Mouse (Mus musculus): ENCODE measurements around the gene Tsen2.

Tsen2 gene

DNA sequence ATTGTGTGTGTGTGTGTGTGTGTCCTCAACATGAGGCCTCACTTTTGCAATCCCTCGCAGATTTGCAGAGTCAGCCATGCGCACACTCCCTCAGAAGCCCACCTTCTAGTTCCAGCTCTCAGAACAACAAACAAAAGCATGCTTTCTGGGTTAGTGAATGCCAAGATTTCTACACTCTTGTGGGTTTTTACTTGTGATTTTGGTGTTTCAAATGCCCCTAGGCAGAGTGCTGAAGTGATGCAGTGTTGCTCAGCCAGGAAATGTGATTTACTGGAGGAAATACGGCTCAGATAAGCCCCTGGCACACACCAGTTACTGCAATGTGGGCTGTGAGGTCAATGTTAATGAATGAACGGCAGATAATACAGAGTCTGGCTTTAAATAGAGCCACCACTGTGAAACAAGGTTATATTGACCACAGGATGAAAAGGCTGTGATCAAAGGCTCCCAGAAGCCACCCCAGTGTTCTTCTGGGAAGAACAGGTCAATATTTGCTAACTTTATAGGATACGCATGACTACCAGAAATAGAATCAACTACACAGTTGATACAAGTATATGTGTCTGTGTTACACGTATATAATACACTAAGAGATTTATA, 2.7 kb upstream of the Tsen2 start:
- DNase-seq (ENCODE audit: low read depth, low spot score): no peak

DNA sequence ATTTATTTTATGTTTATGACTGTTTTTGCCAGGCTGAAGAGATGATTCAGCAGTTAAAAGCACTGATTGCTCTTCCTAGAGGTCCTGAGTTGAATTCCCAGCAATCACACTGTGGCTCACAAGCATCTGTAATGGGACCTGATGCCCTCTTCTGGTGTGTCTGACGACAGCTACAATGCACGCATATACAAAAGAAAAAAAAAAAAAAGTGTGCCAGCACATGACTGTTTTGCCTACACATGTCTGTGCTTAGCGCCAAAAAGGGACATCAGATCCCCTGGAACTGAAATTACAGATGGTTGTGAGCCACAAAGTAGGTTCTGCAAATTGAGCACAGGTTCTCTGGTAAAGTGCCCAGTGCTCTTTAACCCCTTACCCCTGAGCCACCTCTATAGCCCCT, 2.1 kb upstream of the Tsen2 start:
- DNase-seq (ENCODE audit: low read depth, low spot score): no peak

DNA sequence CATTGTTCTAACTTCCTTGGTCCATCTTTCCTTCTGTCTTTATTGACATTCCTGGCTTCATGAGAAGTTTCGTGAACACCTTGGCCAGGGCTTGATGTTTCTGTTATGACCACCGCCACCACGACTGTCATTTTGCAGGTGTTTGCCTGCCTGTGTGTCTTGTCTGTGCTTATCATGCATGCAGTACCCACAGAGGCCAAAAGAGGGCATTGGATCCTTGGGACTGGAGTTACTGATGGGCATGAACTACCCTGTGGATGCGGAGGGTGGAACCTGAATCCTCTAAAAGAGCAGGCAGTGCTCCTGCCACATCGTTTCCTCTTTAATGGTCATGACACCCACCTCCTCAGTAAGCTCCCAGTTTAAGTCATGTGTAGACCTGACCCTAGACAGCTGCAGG, 1.8 kb downstream of the Tsen2 start:
- DNase-seq (ENCODE audit: low read depth, low spot score): peak; percentile 64

DNA sequence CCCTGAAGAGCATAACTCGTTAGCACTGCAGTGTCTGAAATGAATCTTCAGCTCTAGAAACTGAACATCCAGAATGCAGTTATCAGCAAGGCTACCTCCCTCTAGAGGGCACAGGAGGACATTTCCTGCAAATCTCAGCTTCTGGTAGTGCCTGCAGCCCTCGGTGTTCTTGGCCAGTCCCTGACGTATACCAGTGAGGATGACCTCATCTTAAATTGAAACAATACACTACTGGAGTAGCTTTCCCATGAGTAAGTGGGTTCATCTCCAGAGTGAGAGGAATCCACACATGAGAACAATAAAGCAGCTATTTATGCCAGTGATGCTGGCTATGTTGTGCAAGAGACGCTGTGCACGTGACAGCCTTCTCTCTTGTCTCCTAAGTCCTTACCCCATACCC, 11.0 kb downstream of the Tsen2 start:
- DNase-seq (ENCODE audit: low read depth, low spot score): no peak

DNA sequence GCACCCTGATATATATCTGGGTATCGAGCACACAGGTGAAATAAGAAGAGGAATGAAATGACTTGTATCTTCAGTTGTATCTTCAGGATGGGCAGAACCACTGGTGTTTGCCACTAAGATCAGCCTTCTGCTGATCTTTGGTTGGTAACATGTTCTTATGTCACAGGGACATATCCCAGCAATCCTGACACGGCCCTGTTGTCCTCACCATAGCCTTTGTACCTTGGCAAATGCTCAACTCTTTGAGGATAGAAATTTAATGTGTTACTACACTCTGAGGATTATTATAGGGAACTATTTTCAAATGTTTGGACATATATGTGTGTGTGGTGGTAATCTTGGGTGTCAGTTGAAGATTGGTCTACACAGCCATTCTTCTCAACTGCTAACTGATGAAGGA, 13.7 kb downstream of the Tsen2 start:
- no peak for DNase-seq (ENCODE audit: low read depth, low spot score)

DNA sequence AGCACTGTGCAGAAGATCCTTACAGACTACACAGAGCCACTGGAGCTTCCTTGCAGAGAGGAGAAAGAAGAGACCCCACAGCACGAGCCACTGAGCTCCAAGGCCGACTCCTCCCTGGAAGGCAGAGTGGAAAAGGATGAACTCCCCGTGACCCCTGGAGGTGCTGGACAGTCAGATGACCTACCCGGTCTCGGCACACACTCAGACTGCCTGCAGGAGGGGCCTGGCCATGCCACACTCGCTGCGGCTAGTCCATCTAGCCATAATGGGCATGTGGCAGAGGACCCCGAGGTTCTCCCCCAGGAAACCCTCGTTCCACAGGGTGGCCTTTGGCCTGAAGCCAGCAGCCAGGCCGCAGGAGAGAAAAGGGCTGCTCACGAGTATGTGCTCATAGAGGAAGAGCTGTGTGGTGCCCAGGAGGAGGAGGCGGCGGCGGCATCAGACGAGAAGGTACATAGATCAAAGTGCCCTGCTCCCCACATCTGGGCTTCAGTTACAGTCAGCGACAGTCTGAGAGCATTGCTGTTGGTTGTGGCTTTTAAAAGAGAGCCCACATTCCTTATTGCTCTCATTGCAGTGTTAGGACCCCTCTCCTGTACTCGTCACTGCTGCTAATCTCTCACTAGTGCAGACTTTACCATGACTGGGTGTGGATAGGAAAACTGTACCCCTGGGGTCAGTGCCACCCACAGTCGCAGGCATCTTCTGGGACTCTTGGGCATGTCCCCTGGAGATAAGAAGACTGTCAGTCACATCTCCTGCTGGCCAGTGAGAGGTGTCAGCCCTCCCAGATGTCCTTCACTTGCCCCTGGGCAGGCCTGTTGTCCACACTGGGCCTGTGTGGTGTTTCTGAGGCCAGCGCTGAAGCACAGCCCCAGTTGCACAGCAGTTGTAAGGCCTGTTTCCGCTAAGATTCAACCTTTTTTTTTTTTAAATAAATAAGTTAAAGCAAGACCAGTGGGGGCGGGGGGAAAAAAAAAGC, 15.5 kb downstream of the Tsen2 start:
- peak; percentile 26 for DNase-seq (ENCODE audit: low read depth, low spot score)

DNA sequence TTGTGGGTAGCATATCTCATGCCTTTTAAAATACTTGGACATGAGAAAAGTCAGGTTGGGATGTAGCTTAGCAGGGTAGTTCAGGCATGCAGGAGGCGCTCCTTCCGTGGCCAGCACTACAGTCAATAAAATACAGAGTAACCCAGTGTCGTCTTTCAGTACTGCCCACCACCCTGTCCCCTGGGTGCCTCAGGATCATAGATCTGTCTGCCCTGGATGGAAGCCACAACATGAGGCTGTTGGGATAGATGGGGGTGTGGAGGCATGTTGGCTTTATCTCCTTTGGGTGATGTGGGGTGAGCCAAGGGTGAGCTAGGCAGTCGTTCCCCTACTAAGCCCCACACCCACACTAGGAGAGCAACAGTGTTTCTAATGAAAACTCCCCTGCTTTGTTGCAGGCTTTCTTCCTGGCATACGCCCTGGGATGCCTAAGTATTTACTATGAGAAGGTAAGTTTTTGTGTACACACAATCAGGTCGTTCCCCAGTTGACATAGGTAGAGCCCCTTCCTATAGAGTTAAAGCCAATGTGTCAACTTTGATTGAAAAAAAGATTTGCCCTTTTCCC, 21.1 kb downstream of the Tsen2 start:
- no peak for DNase-seq (ENCODE audit: low read depth, low spot score)

DNA sequence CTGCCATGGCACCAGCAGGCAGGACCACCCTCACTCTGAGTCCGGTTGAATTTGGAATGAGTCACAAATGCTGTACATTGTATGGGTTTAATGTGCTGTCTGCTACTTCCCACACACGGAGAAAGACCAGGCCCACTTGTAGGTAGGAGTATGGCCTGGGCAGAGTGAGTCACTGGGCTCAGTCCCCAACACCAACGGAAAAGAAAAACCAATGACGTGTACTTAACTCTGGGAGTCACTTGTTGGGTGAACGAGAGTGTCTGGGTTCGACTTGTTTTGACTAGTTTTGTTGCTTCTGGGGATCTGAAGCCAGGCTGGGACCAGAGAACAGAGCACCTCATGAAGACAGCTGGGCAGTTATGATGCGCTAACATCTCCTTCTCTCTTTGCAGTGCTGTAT, 29.7 kb downstream of the Tsen2 start:
- peak; percentile 59 for DNase-seq (ENCODE audit: low read depth, low spot score)

DNA sequence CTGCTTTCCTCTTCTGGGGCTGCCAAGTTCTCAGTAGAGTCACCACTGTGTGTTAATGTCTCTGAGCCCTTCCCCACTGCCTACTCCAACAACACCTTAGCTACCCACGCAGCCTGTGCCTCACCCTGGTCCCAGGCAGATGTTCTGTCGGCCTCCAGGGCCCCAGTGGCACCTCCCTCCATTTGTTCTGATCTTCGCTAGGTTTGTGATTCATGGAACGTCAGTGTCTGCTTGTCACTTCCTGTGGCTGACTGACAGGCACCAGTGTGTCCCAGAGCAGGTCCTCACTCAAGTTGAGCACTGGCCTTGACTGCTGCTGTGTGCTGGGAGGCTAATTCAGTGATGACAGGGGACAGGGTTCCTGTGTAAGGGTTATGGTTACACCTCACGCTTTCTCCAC, 32.9 kb downstream of the Tsen2 start:
- peak; percentile 75 for DNase-seq (ENCODE audit: low read depth, low spot score)

DNA sequence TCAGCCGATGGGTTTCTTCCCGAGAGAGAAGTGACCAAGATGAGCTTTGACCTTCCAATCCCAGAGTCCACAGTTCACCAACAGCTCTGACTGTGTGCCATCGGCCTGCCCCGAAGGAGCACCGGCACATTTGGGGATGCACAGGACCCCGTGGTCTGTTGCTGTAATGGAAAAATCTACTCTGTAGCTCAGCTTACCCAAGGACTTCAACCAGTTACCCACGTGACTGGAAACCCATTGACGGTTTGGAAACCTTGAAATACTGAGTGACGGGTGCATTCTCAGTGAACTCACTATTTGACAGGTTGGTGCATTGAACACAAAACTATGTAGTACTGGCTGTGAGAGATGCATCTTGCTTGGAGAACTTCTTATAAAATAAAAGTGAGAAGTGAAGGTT, 33.5 kb downstream of the Tsen2 start:
- DNase-seq (ENCODE audit: low read depth, low spot score): peak; percentile 76

DNA sequence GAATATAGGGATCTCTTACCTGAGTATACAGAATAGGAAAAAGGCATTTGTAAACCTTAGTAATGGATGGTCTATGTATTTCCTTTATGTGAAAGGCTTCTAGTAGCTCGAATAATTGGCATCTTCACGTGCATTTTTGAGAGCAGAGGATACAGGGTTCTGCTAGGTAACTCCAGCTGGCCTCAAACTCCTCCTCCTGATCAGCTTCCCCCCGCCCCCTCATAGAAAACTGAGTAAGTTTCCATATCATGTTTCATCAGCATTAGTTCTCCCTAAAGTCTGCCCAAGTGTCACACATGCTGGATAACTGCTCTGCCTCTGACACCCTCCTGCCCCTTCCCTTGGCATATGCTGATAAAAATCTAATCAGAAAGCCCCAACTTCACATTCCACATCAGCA, 36.3 kb downstream of the Tsen2 start:
- no peak for DNase-seq (ENCODE audit: low read depth, low spot score)

DNA sequence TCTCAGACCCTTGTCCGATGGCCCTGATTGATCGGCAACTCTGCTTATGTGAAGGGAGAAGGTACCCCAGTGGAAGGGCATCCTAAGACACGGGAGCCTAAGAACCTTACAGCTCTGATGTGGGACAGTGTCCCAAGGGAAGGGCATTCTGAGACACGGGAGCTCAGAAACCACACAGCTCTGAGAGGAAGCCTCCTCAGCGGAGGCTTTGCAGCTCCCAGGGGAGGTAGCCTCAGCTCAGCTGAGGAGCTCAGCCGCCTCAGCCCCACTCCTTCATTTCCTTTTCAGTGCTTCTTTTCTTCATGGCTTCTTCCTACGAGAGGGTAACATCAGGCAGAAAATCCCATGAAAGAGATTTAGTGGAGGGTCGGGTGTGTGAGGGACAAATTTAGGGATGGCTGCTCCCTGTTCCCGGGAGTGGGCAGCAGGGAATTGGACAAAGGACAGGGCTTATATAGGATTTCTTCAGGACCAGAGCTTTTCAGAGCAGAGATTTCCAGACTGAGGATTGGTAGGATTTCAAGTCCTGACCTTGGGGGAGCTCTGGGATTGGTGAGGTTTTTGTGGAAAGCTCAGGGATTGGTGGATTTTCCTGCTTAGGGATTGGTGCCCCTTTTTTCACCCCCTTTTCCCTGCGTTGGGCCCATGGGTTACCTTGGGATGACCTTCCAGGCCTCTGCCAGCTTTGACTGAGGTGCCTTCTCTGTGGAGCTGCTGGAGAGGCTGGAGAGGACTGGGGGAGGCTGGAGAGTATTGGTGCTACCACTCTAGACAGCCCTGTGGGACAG, 38.1 kb downstream of the Tsen2 start:
- DNase-seq (ENCODE audit: low read depth, low spot score): no peak

DNA sequence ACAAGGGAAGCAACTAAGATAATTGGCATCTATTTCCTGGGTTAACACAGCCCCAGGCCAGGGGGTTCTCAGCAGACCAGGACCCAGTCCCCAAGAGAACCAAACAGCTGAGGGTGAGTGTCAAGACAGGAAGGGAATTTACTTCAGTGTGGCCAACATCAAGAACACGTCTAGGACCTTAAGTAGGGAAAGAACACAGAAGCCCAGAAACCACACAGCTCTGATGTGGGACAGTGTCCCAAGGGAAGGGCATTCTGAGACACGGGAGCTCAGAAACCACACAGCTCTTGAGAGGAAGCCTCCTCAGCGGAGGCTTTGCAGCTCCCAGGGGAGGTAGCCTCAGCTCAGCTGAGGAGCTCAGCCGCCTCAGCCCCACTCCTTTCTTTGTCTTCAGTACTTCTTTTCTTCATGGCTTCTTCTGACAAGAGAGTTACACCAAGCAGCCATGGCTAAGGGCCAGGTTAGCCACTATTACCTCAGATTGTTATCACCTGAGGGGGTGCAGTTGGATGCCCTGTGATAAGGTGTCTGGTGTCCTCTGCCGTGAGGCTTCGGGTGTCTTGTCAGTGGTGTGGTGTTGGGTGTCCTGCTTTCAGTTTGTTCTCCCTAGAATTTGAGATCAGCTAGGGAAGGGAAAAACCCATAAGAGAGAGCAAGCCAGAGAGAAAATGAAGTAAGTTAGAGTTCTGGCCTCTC, 39.1 kb downstream of the Tsen2 start:
- no peak for DNase-seq (ENCODE audit: low read depth, low spot score)

DNA sequence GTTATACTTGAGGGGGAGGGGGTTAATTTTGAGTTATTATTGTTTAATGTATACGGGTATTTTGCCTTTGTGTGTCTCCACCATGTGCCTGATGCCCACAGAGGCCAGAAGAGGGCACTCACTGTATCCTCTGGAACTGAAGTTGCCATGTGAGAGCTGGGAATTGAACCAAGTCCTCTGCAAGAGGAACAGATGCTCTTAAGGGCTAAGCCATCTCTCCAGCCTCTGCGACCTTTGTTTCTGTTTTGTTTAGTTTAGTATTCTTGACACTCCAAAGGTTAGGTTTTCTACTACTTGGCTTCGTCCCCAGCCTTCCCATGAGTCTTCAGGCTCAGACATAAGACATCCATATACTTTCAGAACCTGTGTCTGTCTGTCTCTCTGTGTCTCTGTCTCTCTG, 39.7 kb downstream of the Tsen2 start:
- DNase-seq (ENCODE audit: low read depth, low spot score): no peak

DNA sequence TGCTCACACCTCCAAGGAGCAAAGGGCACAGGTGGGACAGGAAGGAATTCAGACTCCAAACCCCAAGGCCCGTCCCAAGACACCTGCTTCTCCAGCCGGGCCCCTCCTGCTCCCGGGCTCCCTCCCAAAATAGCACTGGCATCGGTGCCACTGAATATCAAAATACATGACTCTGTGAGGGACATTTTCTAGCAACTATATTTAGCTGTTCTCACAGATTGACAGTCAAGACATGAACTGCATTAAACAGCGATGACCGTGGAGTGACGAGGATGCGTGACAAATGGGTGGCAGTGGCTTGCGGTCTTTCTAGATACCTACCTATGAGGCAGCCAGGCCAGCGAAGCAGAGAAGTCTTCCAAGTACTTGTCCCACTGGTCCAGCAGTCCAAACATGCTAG, 41.9 kb downstream of the Tsen2 start:
- no peak for DNase-seq (ENCODE audit: low read depth, low spot score)

DNA sequence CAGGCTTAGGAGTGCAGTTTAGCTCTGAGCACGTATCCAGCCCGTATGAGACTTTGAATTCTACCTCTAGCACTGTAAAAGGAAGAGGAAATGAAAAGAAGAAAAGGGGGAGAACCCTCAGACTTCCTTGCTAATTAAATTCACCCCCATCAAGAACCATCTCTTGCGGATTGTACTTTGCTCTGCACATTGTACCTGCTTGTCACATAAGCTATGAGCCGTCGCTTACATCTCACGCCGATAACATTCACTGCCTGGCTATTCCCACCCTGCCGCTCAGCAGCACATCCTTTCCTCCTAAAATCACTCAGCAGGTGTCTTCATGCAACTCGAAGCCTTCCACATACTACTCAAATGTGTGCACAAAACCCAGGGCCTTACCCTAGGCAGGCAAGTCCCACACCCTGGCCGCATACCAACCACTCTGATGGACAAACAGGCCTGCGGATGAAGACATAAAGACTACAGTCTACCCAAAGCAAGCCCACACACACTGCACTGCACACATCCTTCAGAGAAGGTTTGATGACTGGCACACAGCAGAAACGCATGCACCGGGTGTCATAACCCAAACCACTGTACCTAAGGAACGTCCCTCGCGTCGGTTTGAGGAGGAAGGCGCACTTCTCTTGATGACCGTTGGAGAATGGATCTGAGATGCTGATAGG, 47.4 kb downstream of the Tsen2 start:
- DNase-seq (ENCODE audit: low read depth, low spot score): no peak

DNA sequence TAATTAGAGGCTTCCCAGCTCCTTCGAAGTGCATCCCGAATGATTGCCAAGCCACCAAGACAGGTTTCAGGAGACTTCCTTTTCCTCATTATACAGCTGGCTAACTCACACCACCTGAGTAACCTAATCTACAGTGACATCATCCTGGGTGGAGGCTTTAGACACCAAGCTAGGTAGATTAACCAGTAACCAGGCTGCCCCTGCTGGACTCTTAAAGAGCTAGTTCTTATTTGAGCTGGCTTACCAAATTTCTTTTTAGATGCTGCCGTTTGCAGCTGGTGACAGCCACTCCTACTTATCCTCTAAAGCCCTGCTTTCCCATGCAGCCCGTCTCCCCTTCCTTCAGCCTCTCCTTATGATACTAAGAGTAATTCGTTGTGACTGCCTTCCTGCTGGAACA, 48.0 kb downstream of the Tsen2 start, which contains the start of gene Mkrn2os:
TSS of gene Mkrn2os (minus strand) at position 119 of the 400 bp plus-strand sequence.
- DNase-seq (ENCODE audit: low read depth, low spot score): no peak

DNA sequence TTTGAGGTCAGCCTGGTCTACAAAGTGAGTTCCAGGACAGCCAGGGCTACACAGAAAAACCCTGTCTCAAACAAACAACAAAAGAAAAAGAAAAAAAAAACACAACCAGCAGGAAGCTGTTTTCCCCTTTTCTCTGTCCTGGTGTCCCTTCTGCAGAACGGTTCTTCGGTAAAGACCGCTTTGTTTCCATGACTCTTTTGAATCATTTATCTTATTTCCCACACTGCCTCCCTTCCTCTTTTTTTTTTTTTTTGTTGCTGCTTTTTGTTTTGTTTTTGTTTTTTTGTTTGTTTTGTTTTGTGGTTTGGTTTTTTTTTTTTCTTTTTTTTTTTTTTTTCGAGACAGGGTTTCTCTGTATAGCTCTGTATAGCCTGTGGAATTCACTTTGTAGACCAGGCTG, 48.8 kb downstream of the Tsen2 start:
- DNase-seq (ENCODE audit: low read depth, low spot score): no peak

DNA sequence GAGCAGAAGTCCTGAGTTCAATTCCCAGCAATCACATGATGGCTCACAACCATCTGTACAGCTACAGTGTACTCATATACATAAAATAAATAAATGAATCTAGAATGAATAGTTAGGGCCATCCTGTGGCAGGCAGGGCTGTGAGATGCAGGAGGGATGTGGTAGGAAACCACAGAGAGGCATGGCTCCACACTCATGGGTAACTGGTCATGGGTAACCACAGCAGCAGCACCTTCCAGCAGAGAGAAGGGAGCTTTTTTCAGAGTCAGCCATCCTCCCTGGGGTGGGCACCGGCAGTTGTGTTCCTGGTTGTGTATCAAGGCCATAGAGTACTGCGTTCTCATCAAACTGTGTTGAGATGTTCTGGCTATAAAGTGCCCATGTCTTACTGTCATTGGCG, 50.0 kb downstream of the Tsen2 start:
- DNase-seq (ENCODE audit: low read depth, low spot score): peak; percentile 51

DNA sequence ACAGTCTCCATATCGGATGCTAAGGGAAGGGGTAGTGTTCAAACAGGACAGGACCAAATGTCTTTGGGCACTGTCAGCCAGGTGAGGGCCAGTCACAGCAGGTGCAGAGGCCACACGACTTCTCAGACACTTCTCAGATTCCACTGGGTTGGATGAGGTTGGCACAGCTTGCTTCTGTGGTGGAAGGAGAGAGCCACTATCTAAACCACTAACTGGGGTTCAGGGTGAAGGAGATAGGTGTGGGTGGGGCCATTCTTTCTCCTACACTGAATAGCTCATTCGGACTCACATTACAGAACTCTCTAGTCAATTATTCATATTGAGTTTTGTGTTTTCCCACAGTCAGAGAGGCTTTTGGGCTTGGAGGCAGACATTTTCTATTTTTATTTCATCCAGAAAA, 51.2 kb downstream of the Tsen2 start:
- DNase-seq (ENCODE audit: low read depth, low spot score): no peak

DNA sequence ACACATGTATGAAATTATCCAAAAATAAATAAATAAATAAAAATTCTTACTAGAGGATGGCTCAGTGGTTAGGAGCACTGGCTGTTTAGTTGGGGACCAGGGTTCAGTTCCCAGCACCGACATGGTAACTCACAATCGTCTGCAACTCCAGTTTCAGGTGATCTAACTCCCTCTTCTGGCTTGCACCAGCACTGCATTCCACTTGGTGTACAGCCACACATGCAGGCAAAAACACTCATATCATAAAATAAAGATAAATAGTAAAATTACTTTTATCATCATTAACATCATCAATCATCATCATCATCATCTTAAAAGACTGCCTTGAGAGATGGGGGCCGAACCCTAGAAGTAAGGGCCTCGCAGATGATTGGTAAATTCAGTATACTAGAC, 56.9 kb downstream of the Tsen2 start:
- peak; percentile 49 for DNase-seq (ENCODE audit: low read depth, low spot score)
